Mouse (Mus musculus) G1E (cell line): ENCODE results near the gene Setdb1.

Source experiments
- CTCF ChIP-seq: IDR thresholded peaks from 2 replicates; pipeline ENCODE4 v1.5.1; 2012; ENCODE audit warnings: low read depth, low read length, inconsistent platforms, mixed read lengths
- GATA1 ChIP-seq: IDR thresholded peaks from 2 replicates; pipeline ENCODE4 v1.6.1; 2012; ENCODE audit warnings: borderline replicate concordance, low read length, inconsistent platforms, mixed read lengths

- no peak for TF ChIP-seq CTCF
- TF ChIP-seq GATA1 = no peak
Measured at GRCm38 (mm10) chr3:95319701-95320625, 37.0 kb downstream of the Setdb1 start.
